Mouse (Mus musculus): ENCODE measurements around the gene 5031439G07Rik.

Gene 5031439G07Rik

GRCm38 (mm10) chr15:84995041-84995440 is 6.7 kb upstream of the 5031439G07Rik start:
- DNase-seq (ENCODE audit: low read depth, low spot score), result no peak

- DNase-seq (ENCODE audit: low read depth, low spot score), result no peak
These were observed 6.1 kb upstream of the 5031439G07Rik start for GRCm38 (mm10) chr15:84994498-84994897.

- no peak for DNase-seq (ENCODE audit: low read depth, low spot score)
These were observed 1.4 kb upstream of the 5031439G07Rik start for GRCm38 (mm10) chr15:84989771-84990170.

GRCm38 (mm10) chr15:84989098-84989497 is 747 bp upstream of the 5031439G07Rik start:
- DNase-seq (ENCODE audit: low read depth, low spot score), result no peak

- DNase-seq (ENCODE audit: low read depth, low spot score), result no peak
These were observed 1.1 kb downstream of the 5031439G07Rik start for GRCm38 (mm10) chr15:84987020-84987815.

GRCm38 (mm10) chr15:84986171-84987019 is 2.0 kb downstream of the 5031439G07Rik start:
- DNase-seq (ENCODE audit: low read depth, low spot score), result no peak

- no peak for DNase-seq (ENCODE audit: low read depth, low spot score)
These were observed 2.7 kb downstream of the 5031439G07Rik start for GRCm38 (mm10) chr15:84985516-84986160.

GRCm38 (mm10) chr15:84983721-84984120 is 4.6 kb downstream of the 5031439G07Rik start:
- no peak for DNase-seq (ENCODE audit: low read depth, low spot score)

GRCm38 (mm10) chr15:84982888-84983287 is 5.5 kb downstream of the 5031439G07Rik start:
- DNase-seq (ENCODE audit: low read depth, low spot score), result no peak

GRCm38 (mm10) chr15:84981609-84982313 is 6.6 kb downstream of the 5031439G07Rik start:
- no peak for DNase-seq (ENCODE audit: low read depth, low spot score)

GRCm38 (mm10) chr15:84975729-84976128 is 12.6 kb downstream of the 5031439G07Rik start:
- DNase-seq (ENCODE audit: low read depth, low spot score), result no peak

- no peak for DNase-seq (ENCODE audit: low read depth, low spot score)
These were observed 14.8 kb downstream of the 5031439G07Rik start for GRCm38 (mm10) chr15:84973544-84973871.

- DNase-seq (ENCODE audit: low read depth, low spot score), result no peak
These were observed 15.3 kb downstream of the 5031439G07Rik start for GRCm38 (mm10) chr15:84972860-84973543.

- DNase-seq (ENCODE audit: low read depth, low spot score), result no peak
These were observed 19.8 kb downstream of the 5031439G07Rik start for GRCm38 (mm10) chr15:84968534-84968933.

- DNase-seq (ENCODE audit: low read depth, low spot score), result no peak
These were observed 22.6 kb downstream of the 5031439G07Rik start for GRCm38 (mm10) chr15:84965575-84966360.

GRCm38 (mm10) chr15:84964771-84965170 is 23.6 kb downstream of the 5031439G07Rik start:
- DNase-seq (ENCODE audit: low read depth, low spot score), result no peak

- no peak for DNase-seq (ENCODE audit: low read depth, low spot score)
These were observed 25.8 kb downstream of the 5031439G07Rik start for GRCm38 (mm10) chr15:84962518-84962917.

GRCm38 (mm10) chr15:84960692-84961091 is 27.7 kb downstream of the 5031439G07Rik start:
- DNase-seq (ENCODE audit: low read depth, low spot score), result no peak

GRCm38 (mm10) chr15:84959891-84960290 is 28.5 kb downstream of the 5031439G07Rik start:
- DNase-seq (ENCODE audit: low read depth, low spot score), result no peak

GRCm38 (mm10) chr15:84958331-84958730 is 30.0 kb downstream of the 5031439G07Rik start:
- no peak for DNase-seq (ENCODE audit: low read depth, low spot score)
